Mouse (Mus musculus) thymus, postnatal 36 days (tissue): ENCODE data around the gene Gm20431.

Source experiments
- DNase-seq, 2 experiments: peaks; one replicate each; pipeline ENCODE4 v3.0.0; 2022; ENCODE audit warnings: mixed read lengths in 2 of 2

Gene Gm20431

GRCm38 (mm10) chr2:167661270-167662203 lies at the start of gene Gm20431:
Gene Gm20431 (minus strand): TSS chr2:167661496.
- DNase-seq: peak; percentile 93 to 96

DNA sequence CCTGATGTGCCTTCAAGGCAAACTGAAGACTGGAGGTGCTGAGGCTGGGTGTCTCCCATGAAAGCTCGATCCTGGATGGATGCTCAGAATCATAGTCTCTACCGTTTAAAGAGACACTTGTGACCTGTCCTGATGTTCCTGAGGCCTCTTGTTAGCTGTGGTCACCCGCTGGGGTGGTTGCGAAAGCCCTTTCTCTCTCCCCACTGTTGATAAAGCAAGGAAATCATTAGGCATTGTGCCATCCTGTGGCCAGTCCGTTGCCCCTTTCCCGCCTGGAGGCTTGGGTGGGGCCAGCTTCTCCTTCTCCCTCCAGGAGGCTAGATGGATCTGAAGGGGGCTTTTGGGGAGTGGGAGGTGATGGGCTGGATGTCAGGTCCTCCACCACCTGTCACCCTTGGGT lies 49.3 kb upstream of the Gm20431 start:
- DNase-seq: no peak

- DNase-seq: no peak
These were observed 48.7 kb upstream of the Gm20431 start for GRCm38 (mm10) chr2:167709969-167710368.

DNA sequence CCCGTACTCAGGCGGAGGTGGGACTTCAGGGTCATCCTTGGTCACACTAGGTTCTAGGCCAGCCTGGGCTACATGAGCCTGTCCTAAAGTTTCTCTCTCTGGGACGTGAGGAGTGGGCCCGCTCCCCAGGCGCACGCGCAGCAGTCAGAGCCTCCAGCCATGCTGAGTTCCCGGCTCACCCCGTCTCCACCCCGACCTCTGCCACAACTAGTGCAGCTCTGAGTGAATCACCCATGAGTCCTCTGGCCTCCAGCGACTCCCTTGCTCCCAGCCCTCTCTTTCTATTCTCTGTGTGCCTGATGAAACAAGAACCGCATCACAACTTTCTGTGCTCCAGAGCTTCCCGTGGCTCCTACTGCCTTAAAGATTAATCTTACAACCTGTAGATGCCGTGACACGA lies 47.1 kb upstream of the Gm20431 start:
- no peak for DNase-seq

DNA sequence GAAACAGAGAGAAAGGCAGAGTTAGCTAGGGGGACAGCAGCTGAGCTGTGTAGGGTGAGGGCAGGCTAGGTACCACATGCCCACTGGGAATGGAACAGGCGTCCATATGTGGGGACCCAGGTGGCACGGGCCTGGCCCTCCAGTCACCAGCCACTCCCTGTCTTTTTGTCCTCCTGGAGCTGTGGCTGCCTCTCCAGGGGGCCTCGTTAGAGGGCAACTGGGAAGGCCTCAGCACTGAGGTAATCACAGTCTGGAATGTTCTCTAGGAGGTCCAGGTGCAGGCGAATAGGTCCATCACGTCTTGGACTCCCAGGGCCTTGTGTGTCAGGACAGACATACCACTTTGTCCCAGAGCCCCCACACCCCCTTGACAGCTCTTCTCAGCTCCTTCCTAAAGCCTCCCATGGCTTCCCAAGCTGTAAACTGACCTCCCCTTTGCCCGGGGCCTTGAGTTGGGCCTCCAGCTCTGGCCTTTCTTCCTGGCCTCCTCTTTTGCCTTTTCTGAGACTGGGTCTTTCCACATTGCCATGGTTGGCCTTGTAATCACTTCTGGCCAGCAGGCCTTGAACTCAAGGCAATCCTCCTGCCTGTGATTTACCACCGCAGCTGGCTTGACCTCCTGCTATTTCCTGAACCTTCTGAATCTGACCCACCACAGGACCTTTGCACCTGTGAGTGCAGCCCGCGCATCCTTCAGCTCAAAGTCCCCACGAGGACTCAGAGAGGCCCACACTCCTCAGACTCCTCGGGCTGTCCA lies 45.1 kb upstream of the Gm20431 start:
- DNase-seq: no peak

DNA sequence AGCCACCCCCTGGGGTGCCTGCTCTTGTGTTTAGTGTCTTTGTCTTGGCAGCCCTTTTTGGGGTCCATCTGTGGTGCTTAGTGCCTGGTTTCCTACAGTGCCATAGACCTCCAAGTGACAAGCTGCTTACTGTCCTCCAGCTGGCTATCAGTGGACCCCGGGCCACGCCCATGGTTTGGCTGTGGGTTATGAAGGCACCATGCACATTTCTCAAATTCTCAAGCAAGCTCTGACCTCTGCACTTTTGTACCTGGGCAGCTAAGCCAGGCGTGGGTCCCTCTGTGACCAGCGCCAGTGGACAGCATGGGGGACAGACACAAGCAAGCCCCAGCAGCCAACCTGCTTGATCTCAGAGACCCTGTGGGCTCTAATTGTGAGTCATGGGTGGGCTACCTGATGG lies 43.1 kb upstream of the Gm20431 start:
- DNase-seq: no peak

- DNase-seq: no peak
These were observed 40.8 kb upstream of the Gm20431 start for GRCm38 (mm10) chr2:167702126-167702525.

GRCm38 (mm10) chr2:167701472-167701871 lies 40.2 kb upstream of the Gm20431 start:
- DNase-seq: no peak

DNA sequence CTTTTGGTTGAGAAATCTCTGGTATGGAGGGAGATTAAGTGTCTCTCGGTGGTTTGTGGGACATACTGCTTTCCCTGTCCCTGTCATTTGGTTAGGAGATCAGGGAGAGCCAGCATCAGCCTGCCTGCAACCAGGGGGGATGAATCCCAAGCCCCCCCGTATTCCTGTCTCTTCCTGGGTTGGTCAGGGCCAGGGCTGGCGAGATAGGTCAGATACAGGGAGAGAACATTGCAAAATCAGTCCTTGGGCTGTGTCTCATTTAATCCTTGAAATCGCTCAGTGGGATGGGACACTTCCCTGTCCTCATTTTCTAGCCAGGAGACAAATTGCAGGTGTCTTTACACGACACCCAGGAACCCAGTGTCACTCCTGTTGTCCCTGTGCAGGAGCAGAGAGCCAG lies 38.7 kb upstream of the Gm20431 start:
- DNase-seq: no peak

- peak; percentile 48 to 58 for DNase-seq
These were observed 36.6 kb upstream of the Gm20431 start for GRCm38 (mm10) chr2:167697902-167698301.

DNA sequence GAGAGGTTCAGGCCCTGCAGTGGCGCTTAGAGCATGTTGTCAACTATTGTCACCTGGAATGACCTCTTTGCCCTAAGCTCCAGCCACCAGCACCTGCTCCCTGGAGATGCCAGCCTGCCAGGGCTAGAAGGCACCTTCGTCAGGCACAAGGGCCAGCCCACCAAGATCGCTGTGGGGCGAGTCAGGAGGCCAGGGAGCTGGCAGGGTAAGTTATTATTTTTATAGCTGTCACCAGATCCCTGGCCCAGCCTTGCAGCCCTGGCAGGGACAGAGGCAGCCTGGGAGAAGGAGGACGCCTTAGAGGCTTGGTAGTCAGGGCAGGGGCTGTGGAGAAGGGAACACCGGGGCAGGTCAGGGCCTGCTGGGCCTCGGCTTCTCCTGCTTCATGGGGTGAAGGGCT lies 34.8 kb upstream of the Gm20431 start:
- DNase-seq: no peak

DNA sequence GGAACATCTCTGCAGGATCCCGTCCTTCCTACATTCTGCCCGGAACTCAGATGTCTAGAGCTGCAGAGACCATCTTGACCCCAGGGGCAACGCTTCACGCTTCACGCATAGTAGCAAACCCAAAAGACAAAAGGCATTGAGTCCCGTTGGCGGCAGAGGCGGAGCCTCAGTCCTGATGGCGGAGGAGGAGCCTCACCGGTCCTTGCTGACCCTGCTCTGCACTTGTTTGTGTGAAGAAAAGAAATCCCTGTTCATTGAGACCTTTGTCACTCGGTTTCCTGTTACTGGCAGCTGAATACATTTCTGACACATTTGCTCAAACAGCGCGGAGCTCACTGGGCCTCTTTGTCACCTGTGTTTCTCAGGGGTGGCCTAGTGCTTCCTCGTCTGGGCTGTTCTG lies 34.2 kb upstream of the Gm20431 start:
- no peak for DNase-seq

DNA sequence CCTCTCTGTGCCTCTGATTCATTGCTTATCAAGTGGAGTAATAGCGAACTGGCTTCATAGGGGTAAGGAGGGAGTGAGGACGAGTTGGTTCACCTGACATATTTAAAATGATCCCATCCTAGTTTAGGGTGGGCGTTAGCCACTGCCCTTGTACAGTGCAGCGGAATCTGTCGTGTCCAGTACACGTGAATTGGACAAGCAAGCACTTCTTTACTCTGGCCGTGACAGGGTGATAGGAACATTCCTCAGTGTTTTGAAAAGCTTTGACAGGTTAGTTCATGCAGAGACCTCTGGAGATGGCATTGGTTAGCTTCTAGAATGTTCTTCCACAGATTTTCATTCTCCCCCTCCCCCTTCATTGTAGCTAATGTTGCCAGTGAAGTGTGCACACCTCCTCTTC lies 33.7 kb upstream of the Gm20431 start:
- DNase-seq: no peak

DNA sequence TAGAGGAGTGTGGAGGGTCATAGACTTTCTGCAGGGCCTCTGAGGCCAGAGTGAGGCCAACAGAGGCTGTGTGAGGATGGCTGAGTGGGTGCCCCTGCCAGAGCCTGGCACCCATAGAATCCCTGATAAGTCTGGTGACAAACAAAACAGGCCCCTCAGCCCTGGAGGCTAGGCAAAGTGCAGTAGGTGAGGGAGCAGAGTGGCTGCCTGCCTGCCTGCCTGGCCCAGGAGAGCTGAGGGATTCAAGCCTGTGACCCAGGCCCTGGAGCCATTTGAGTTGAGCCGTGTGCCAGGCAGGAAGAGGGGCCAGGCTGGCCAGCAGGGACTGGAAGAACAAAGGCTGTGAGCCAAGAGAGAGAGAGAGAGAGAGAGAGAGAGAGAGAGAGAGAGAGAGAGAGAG lies 32.9 kb upstream of the Gm20431 start:
- DNase-seq: no peak

- no peak for DNase-seq
These were observed 32.2 kb upstream of the Gm20431 start for GRCm38 (mm10) chr2:167693540-167693939.

DNA sequence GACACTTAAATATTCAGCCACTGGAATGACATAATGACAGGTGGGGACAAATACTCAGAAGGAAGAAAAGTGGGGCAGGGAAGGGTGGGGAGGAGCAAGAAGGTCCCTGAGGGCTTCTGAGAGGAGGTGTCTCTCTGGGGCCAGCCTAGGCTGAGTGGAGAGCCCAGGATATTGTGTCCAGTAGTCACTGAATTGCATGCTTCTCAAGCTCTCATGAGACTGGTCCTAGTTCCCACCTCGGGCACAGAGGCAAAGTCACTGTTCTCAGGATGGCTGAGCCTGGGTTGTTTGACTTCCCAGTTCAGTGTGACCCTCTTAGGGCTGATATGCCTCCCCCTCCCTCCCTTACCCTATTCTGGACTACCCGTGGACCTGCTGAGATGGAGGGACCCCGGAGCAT lies 31.5 kb upstream of the Gm20431 start:
- DNase-seq: no peak

DNA sequence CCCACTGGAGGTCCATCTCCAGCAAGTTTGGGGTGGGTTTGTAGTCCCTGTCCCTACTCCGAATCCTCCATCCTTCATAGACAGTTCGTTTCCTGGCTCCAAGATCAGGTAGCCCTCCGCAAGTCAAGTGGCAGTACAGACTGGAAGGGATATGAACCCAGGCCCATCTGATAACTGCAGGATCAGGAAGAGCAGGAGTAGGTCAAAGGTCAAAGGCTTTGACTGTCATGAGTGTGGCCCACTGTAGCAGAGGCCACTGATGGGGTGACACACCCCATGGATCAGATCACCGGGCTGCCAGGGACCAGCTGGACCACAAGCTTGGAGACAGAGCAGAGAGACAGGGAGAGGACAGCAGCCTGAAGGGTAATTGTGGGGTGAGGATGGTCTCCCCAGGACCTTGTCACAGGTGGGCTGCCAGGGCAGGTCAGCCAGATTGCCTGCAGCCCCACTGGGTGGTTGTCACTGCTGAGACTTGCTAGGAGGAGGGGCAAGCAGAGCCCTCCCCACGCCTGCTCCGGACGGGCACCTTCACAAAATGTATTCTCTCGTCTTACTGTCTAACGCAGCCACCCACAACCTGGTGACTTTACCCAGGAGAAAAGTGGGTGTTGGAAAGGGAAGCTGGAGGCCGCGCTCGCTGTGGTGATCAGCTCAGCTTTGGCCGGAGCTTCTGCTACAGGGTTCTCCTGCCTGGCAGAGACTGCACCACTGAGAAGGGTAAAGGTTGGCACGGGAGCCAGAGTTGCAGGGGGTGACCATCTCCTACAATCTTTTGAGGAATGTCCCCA lies 30.8 kb upstream of the Gm20431 start:
- no peak for DNase-seq

DNA sequence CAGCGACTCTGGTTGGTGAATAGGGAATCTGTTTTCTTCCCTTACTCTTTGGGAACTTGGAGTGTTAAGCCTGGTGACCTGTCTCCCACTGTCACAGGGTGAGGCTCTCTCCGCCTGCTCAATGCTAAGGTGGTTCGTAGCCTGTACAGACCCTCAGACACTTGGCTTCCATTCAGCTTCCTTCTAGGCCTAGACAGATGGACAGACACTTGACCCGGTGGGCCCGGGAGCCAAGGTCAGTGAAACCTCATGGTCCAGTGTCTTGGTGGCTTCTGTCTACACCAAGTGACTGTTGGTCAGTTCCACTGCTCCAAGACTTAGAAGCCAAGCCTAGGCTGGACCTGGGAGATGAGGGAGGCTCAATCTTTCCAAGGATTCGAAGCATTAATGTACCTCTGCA lies 30.1 kb upstream of the Gm20431 start:
- DNase-seq: no peak

- DNase-seq: no peak
These were observed 29.6 kb upstream of the Gm20431 start for GRCm38 (mm10) chr2:167690962-167691311.

- peak in 1 of 2 experiments; percentile 43 for DNase-seq
These were observed 29.1 kb upstream of the Gm20431 start for GRCm38 (mm10) chr2:167690219-167690961.

GRCm38 (mm10) chr2:167689501-167690218 lies 28.4 kb upstream of the Gm20431 start, which contains the start of gene Tmem189:
Gene Tmem189 (minus strand): TSS chr2:167689822.
- DNase-seq: peak; percentile 49 to 67
